Comparison of ENCODE assay signal across 8 mouse cellular contexts in genomic region chr4:129741251-129741973, GRCm38 (mm10). TPM values are rescaled to one million over a fixed set of nuclear protein-coding genes. Genes with fewer than 3 reads are reported as not detected.
DNase-seq lines count a peak whose midpoint lies in the region; ATAC-seq and TF ChIP-seq lines count a peak whose summit lies in the region.

No protein-coding gene starts in this region.

- no peaks in the 10 kb centered on the region for H3K27me3 ChIP-seq in embryonic facial prominence, embryonic 11.5 days (ENCODE audit: control insufficient read depth, insufficient read depth, low read length)
- H3K27me3 ChIP-seq in kidney, adult 2 months (replicated peaks; ENCODE audit: control insufficient read depth, insufficient read depth, low read length): no peaks in the 10 kb centered on the region
- no peaks in the 10 kb centered on the region for H3K27me3 ChIP-seq in limb, embryonic 15.5 days
- H3K27me3 ChIP-seq in midbrain, embryonic 15.5 days (replicated peaks): no peaks in the 10 kb centered on the region

- TF ChIP-seq POLR2A in kidney, adult 2 months (IDR thresholded peaks at IDR 0.05; ENCODE audit: low read depth, low read length): no peak

- no peaks in the 10 kb centered on the region; the same call in 1 of the 2 replicates for H3K4me1 ChIP-seq in embryonic facial prominence, embryonic 11.5 days (ENCODE audit: control insufficient read depth, insufficient read depth, low read length)
- H3K4me1 ChIP-seq in kidney, adult 2 months (ENCODE audit: control insufficient read depth, insufficient read depth, low read length): peaks cover 4% of the 10 kb centered on the region; the same call in 1 of the 2 replicates
- peaks cover 30% of the 10 kb centered on the region for H3K4me1 ChIP-seq in limb, embryonic 15.5 days
- peaks cover 41% of the 10 kb centered on the region for H3K4me1 ChIP-seq in midbrain, embryonic 15.5 days

- H3K27ac ChIP-seq in embryonic facial prominence, embryonic 11.5 days (replicated peaks; ENCODE audit: low read depth, low read length): peak overlapping the region; percentile 99
- peak overlapping the region; percentile 88 for H3K27ac ChIP-seq in kidney, adult 2 months (ENCODE audit: insufficient read depth, low read depth, low read length)
- peak overlapping the region; percentile 99 for H3K27ac ChIP-seq in limb, embryonic 15.5 days
- peak overlapping the region; percentile 95 for H3K27ac ChIP-seq in midbrain, embryonic 15.5 days

- WGBS in embryonic facial prominence, embryonic 11.5 days: under 1% methylated on average over 62 of the region's 62 CpGs
- under 1% methylated on average over 62 of the region's 62 CpGs for WGBS in kidney, adult 2 months
- under 1% methylated on average over 60 of the region's 62 CpGs for WGBS in limb, embryonic 15.5 days
- under 1% methylated on average over 62 of the region's 62 CpGs for WGBS in midbrain, embryonic 15.5 days

- H3K4me3 ChIP-seq in embryonic facial prominence, embryonic 11.5 days (ENCODE audit: low read depth, low read length): peak overlapping the region; percentile 100
- peak overlapping the region; percentile 93 for H3K4me3 ChIP-seq in kidney, adult 2 months (ENCODE audit: insufficient read depth, low read depth, low read length)
- H3K4me3 ChIP-seq in limb, embryonic 15.5 days: peak overlapping the region; percentile 72
- peak overlapping the region; percentile 84 for H3K4me3 ChIP-seq in midbrain, embryonic 15.5 days

- H3K4me2 ChIP-seq in embryonic facial prominence, embryonic 11.5 days (ENCODE audit: low read depth, low read length): peak overlapping the region; percentile 64
- H3K4me2 ChIP-seq in limb, embryonic 15.5 days: peak overlapping the region; percentile 56
- peak overlapping the region; percentile 73 for H3K4me2 ChIP-seq in midbrain, embryonic 15.5 days

- peak; percentile 21 for DNase-seq in layer of hippocampus, adult 11-12 months (ENCODE audit: low spot score)
- no peak for DNase-seq in layer of hippocampus, adult 9-10 months (ENCODE audit: low spot score)
- peak; percentile 66 for DNase-seq in embryonic facial prominence, embryonic 11.5 days (ENCODE audit: low spot score)
- peak; percentile 33 to 63 for DNase-seq in heart, adult 18-20 months
- peak; percentile 48 for DNase-seq in kidney, adult 2 months
- DNase-seq in spleen, postnatal 10 days (ENCODE audit: low spot score in 2 of 2): peak; percentile 65 to 72

- peak overlapping the region; percentile 100 for H3K9ac ChIP-seq in embryonic facial prominence, embryonic 11.5 days (replicated peaks; ENCODE audit: low read length)
- peak overlapping the region; percentile 85 for H3K9ac ChIP-seq in limb, embryonic 15.5 days
- peak overlapping the region; percentile 87 for H3K9ac ChIP-seq in midbrain, embryonic 15.5 days

- no peaks in the 10 kb centered on the region for H3K9me3 ChIP-seq in embryonic facial prominence, embryonic 11.5 days (replicated peaks; ENCODE audit: control insufficient read depth, low read length)
- H3K9me3 ChIP-seq in limb, embryonic 15.5 days: no peaks in the 10 kb centered on the region
- no peaks in the 10 kb centered on the region for H3K9me3 ChIP-seq in midbrain, embryonic 15.5 days

- ATAC-seq in embryonic facial prominence, embryonic 11.5 days (replicated peaks; ENCODE audit: insufficient number of reproducible peaks, low FRiP score, low TSS enrichment, low read depth): peak; percentile 6; the same call in 1 of the 2 replicates
- peak; percentile 3; the same call in 1 of the 2 replicates for ATAC-seq in limb, embryonic 15.5 days (ENCODE audit: insufficient number of reproducible peaks, low FRiP score, low TSS enrichment, low read depth)
- ATAC-seq in midbrain, embryonic 15.5 days (replicated peaks): peak; percentile 59

- TF ChIP-seq CTCF in kidney, adult 2 months (conservative IDR thresholded peaks at IDR 0.05; ENCODE audit: insufficient read depth, insufficient read length, low read depth, low read length): no peak

- H3K36me3 ChIP-seq in embryonic facial prominence, embryonic 11.5 days (replicated peaks; ENCODE audit: control insufficient read depth, insufficient read depth, low read depth, low read length): no peaks in the 10 kb centered on the region
- H3K36me3 ChIP-seq in kidney, adult 2 months (ENCODE audit: control insufficient read depth, insufficient read depth, low read length): no peaks in the 10 kb centered on the region
- no peaks in the 10 kb centered on the region for H3K36me3 ChIP-seq in limb, embryonic 15.5 days
- no peaks in the 10 kb centered on the region for H3K36me3 ChIP-seq in midbrain, embryonic 15.5 days (replicated peaks)

RNA-seq across cellular contexts. Expression of gene Khdrbs1, which starts 0.7 kb away (rescaled TPM):
- 175 and 193 TPM in 2 replicates for polyA plus RNA-seq in embryonic facial prominence, embryonic 11.5 days (2014; fragmentation: Nextera tagmentation; extraction: Ambion mirVana)
- 10 to 100 TPM; 34.3 to 38.7 TPM for total RNA-seq in heart, adult 18-20 months (2021)
- polyA plus RNA-seq in kidney, adult 2 months (2012; rRNA removed): 16.0 TPM in 2 replicates
- 79.2 and 95.9 TPM in 2 replicates for polyA plus RNA-seq in limb, embryonic 15.5 days (2015; fragmentation: Nextera tagmentation; extraction: Ambion mirVana)
- 137 and 138 TPM in 2 replicates for polyA plus RNA-seq in midbrain, embryonic 15.5 days (2015; fragmentation: Nextera tagmentation; extraction: Ambion mirVana)

RNA-seq across cellular contexts. Expression of gene Tmem39b, which starts 44.8 kb away (rescaled TPM):
- polyA plus RNA-seq in embryonic facial prominence, embryonic 11.5 days (2014; fragmentation: Nextera tagmentation; extraction: Ambion mirVana): 29.1 and 38.6 TPM in 2 replicates
- 1 to 10 TPM; 4.1 to 4.5 TPM for total RNA-seq in heart, adult 18-20 months (2021)
- polyA plus RNA-seq in kidney, adult 2 months (2012; rRNA removed): 28.5 and 34.0 TPM in 2 replicates
- 12.9 and 15.9 TPM in 2 replicates for polyA plus RNA-seq in limb, embryonic 15.5 days (2015; fragmentation: Nextera tagmentation; extraction: Ambion mirVana)
- polyA plus RNA-seq in midbrain, embryonic 15.5 days (2015; fragmentation: Nextera tagmentation; extraction: Ambion mirVana): 18.1 and 20.9 TPM in 2 replicates

Comparison
In these comparisons a context has a peak if more than half of its experiments do, and no peak if none do; other contexts are left out.
1. ATAC-seq: peak in every context shown above with its lines; median percentile 59 in midbrain, embryonic 15.5 days; 6 in embryonic facial prominence, embryonic 11.5 days; 3 in limb, embryonic 15.5 days.